Mouse (Mus musculus) cerebellum, adult 2 months (tissue): ENCODE results near the gene Prrt3.

Experiments
- CTCF ChIP-seq: fragments of 200-500 bp; IDR thresholded peaks from 2 replicates; pipeline ENCODE4 v1.5.1; 2011; ENCODE audit warnings: low read depth, mild to moderate bottlenecking, control low read depth, low read length, moderate library complexity, borderline replicate concordance; ENCODE audit not compliant: insufficient read depth
- POLR2A ChIP-seq: fragments of 200-500 bp; IDR thresholded peaks from 2 replicates; pipeline ENCODE4 v1.6.1; 2011; ENCODE audit warnings: low read length, control low read depth, borderline replicate concordance; ENCODE audit not compliant: insufficient read depth

GRCm38 (mm10) chr6:113455007-113455406 lies 46.7 kb downstream of the Prrt3 start:
- TF ChIP-seq POLR2A (no peak), CTCF (no peak)
